Mouse (Mus musculus) megakaryocyte-erythroid progenitor cell, adult 5-6 weeks (primary cell): Measurements from ENCODE around the gene Aldoart2. TPM values are rescaled to one million over a fixed set of nuclear protein-coding genes. Genes with fewer than 3 reads are reported as not detected.
"Not testable (repeated sequence)": the region's sequence is repeated elsewhere in the genome, so short reads cannot be mapped to it uniquely, and the experiment has no call there.

Experiments used
- ATAC-seq: replicated peaks from 2 replicates; pipeline ENCODE4 v1.8.0; 2016; ENCODE audit warnings: mild to moderate bottlenecking, inconsistent platforms; ENCODE audit not compliant: severe bottlenecking, poor library complexity, low FRiP score, low TSS enrichment
- total RNA-seq, 2 experiments: library from RNA; stranded (forward) in 1 of 2; stranded (reverse) in 1 of 2; fragments of 200-1000, 215-1000 nt in 1 of 2; fragments of >200 nt in 1 of 2; fragmentation: Nextera tagmentation in 1 of 2; gene quantifications; 2 replicates each; pipeline ENCODE4 v1.2.3; 2014 to 2017

Gene Aldoart2
- total RNA-seq (2014; fragmentation: Nextera tagmentation) (not detected in 2 replicates), total RNA-seq (2017) (not detected in 2 replicates)

DNA sequence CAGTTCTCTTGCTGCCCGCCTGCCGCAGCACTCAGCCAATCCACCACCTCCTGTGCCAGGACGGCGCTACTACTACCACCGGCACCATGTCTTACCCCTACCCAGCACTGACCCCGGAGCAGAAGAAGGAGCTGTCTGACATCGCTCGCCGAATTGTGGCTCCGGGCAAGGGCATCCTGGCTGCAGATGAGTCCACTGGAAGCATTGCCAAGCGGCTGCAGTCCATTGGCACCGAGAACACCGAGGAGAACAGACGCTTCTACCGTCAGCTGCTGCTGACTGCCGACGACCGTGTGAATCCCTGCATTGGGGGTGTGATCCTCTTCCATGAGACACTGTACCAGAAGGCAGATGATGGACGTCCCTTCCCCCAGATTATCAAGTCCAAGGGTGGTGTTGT is at the start of gene Aldoart2:
Gene Aldoart2, plus strand, starts transcription at position 34 of the 400 bp plus-strand sequence.
- ATAC-seq = no peak

DNA sequence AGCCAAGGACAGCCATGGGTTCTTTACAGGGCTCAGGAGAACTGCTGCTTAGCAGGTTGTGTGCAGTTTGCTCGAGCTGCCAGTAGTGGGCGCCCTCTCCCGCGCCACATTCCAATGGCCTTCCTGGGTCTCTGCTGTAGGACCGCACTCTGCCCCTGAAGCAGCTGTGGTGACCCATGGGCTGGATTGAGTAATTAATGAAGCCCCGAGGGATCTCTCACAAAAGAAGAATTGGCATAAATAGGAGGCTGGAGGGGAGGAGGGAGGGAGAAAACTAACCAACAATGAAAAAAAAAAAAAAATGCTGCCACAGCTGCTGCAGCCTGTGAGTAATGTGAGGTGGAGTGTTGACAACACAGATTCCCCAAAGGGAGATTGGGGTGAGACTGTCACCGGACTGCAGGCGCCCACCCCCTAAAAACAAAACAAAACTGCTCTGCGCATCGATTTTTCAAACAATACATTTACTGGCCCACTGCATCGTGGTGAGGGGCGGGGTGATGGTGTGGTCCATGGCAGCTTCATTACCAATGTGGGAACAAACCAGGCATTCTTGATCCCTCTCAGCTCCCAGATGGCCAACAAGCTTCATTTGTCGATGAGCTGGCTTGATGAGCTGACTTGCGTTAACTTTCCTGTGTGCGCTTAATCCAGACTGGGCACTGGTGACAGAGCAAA is 46.8 kb upstream of the Aldoart2 start:
- peak; percentile 61; the same call in 1 of the 2 replicates for ATAC-seq

DNA sequence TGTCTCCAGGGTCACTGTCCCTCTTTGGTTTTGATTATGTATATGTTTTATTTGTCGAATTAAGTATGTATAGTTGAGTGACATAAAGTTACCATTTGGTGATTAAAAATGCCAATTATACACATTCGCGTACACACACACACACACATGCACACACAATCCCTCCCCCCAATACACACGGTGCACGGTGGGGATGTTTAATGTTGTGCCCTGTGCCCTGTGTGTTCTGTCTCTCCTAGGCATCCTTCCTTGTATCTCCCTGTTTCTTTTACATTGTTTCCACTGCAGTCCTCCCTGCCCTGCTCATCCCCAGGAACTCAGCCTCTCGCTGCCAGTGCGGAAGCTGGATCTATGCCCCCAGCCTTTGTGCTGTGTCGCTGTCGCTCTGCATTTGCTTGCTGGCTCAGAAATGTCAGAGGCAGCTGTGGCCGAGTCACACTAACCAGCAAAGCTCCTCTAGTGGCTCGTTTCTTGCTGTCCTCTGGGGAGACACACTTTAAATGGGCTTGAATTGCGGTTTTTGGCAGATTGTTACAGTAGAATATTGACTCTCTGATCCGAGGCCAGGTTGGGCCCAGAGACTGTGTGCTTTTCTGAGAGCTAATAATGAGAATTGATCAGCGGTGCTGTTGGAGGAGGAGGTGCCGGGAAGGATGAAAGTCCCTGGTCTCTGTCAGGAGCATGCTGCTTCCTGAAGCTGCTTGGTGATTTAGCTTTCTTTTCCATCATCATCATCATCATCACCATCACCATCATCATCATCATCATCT is 37.9 kb upstream of the Aldoart2 start:
- no peak for ATAC-seq

DNA sequence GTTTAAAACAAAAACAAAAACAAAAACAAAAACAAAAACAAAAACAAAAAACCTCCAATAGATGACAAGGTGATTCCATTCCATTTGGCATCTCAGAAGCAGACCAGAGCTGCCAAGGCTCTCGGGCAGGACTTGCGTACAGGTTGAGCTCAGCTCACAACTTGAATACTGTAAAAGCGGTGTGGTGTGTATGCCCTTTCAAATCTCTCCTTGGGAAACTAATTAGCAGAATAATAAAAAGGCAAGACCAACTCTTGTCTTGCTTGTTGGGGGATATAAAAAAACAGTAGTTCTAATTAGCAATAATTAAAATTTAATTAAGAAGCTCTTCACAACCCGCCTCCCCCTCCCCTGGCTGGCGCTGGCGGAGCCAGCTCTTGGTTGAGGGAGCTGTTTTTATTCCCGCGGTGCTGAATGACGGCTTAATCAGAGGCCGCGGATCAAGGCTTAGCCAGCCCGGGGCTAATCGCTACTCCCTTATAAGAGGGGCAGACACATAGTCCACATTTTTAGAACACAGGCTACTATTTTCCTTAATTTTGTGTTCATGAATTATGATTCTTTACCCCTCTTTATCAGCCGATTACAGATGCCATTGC is 28.4 kb upstream of the Aldoart2 start:
- no peak for ATAC-seq

DNA sequence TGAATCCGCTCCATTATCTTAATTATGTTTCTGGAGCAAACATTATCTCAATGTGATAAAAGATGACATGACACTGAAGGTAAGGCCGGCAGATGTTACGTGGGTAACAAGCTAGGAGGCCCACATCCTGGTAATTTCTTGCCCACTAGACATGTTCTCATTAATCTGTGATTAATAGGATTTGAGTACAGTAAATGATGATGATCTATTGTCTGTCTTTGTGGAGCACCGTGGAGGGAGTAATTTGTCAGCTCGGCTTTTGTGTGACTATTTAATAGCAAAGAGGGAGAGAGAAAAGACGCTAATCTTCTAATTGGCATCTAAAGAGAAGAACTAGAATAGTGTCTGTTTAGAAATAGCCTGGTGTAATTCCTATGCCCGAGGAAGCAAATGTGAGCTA is 27.3 kb upstream of the Aldoart2 start:
- no peak for ATAC-seq

GRCm38 (mm10) chr12:55538328-55538971 is 26.6 kb upstream of the Aldoart2 start:
- no peak for ATAC-seq

- no peak for ATAC-seq
These were observed 25.9 kb upstream of the Aldoart2 start for GRCm38 (mm10) chr12:55539157-55539556.

DNA sequence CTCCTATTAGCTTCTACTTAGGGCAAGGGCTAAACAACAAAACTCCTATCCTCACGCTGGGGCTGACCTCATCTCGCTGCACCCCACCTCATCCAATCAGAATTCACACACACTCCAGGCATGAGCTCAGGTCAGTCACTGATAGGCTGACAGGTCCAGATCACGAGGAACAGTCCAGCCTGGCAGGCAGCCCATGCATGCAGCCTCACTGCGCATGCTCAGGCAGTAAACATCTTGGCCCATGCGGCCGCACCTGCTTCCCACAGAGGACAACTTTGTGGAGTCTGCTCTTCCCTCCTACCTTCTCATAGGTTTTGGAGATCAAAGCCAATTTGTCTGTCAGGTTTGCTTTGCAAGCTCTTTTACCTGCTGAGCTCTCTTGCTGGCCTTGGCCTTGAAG is 10.1 kb upstream of the Aldoart2 start:
- ATAC-seq = not testable (repeated sequence)

- no peak for ATAC-seq
These were observed 7.2 kb upstream of the Aldoart2 start for GRCm38 (mm10) chr12:55557866-55558265.

DNA sequence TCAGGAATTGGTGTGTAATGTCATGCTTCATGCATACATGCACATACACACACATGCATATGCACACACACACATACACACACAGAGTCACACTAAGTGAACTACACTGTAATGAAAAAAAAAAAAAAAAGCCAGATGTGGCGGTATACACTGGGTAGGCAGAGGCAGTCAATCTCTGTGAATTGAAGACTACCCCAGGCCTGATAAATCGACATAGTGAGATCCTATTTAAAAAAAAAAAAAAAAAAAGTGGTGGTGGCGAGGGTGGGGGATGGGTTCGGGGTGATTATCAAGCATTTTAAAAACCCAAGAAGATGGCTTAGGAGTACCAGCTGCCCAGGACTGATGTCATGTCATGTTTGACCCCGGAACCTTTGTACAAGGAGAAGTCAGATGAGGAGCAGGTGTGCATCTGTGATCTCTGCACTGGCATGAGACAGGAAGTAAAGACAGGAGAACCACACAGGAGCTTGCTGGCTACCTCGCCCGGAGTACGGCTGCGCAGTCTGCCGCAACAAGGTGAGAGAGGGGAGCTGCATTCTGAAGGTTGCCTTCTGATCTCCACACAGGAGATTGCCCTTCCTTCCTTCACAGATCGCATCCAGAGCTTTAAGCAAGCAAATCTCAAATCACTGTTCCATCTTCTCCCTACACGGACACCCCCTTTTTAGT is 5.7 kb upstream of the Aldoart2 start:
- no peak for ATAC-seq

- peak; percentile 65 for ATAC-seq
These were observed 4.9 kb upstream of the Aldoart2 start for GRCm38 (mm10) chr12:55560025-55560690.

- ATAC-seq = no peak
These were observed 1.3 kb upstream of the Aldoart2 start for GRCm38 (mm10) chr12:55563742-55564141.

- no peak for ATAC-seq
These were observed 664 bp upstream of the Aldoart2 start for GRCm38 (mm10) chr12:55564187-55564963.

GRCm38 (mm10) chr12:55565867-55566266 is 828 bp downstream of the Aldoart2 start:
- ATAC-seq = no peak

GRCm38 (mm10) chr12:55566837-55567236 is 1.8 kb downstream of the Aldoart2 start:
- no peak for ATAC-seq

GRCm38 (mm10) chr12:55568466-55568865 is 3.4 kb downstream of the Aldoart2 start:
- ATAC-seq = no peak

- no peak for ATAC-seq
These were observed 4.6 kb downstream of the Aldoart2 start for GRCm38 (mm10) chr12:55569676-55570075.

GRCm38 (mm10) chr12:55570646-55571045 is 5.6 kb downstream of the Aldoart2 start:
- ATAC-seq = no peak
